Mouse (Mus musculus): ENCODE data around the gene Nfib.

Gene Nfib

GRCm38 (mm10) chr4:82455617-82456322 lies 249.8 kb downstream of the Nfib start:
- no peak for DNase-seq

- no peak for DNase-seq
Observed at GRCm38 (mm10) chr4:82454989-82455388, 250.6 kb downstream of the Nfib start.

DNA sequence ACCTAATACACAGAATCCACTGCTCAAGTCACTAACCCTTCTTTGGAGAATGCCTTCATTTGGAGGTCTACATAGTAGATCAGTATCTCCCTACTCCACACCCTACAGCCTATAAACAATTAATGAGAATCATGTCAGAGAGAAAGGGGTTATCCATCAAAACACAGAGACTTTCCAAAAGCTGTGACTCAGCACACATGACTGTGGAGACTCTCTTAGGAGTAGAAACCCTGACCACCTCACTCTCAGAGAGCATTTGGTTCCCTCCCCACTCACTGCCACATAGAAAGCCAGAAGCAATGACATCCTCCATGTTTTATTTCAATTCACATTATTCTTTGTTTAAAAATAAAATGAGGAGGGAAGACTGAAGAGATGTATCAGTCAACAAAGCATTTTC lies 252.2 kb downstream of the Nfib start:
- no peak for DNase-seq

DNA sequence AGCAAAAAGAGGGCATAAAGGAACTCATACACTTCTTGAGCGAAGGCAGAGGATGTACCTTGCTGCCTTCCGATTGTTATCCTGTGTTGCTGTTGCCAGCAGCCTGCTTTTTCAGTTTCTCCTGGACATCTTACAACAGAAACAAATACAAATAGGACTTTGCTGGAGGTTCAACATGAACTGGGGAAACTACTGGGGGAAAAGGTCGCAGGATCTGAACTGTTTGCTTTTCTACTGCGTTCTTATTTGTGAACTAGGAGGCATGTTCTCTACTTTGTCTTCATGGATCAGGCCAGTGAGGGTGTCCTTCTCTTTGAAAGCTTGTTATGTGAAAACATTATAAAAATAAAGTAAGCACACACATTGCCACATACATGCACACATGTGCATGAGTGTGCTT lies 252.6 kb downstream of the Nfib start:
- DNase-seq: no peak

DNA sequence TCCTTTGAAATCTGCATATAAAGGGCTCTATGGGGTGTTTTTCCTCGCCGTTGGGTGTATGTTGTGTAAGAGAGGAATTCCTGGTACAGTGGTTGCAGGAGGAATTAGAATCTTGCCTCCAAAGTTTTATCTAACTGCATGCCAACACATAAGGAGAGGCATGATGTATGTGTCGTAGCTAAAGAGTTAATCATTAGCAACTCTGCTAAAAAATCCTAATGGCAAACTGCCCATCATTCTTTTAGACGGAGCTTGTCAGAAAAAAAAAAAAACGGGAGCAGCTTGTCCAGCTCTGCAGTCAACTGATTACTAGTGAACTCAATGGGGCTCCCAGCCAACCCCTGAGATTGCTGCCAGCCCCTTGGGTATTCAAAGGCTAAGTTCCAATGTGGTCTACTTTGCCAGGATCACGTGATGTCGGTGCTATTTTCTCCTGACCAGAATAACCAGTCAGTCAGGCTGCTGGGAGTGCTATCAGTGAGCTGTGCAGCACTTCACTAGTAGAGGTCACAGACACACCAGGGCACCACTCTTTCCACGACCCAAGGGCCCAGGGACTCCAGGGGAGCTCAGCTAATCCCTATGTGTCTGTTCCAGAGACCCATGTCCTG lies 258.4 kb downstream of the Nfib start:
- peak in 1 of 2 experiments; percentile 4 for DNase-seq

DNA sequence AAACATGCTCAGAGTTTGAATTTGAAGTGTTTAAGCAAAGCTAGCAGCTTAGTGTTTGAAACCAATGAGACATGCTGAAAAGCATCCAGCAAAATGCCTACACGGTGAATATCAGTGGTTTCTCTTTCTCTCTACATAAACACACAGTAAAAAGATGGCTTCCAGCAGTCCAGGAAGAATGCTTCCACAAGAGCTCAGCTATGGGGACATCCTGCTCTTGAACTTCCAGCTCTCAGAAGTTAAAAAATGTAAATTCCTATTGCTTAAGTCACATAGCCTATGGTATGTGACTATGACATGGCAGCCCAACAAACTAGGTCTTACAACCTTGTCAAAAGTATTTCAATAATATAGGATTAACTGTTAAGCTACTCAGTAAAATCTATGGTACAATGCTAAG lies 261.5 kb downstream of the Nfib start:
- no peak for DNase-seq

- DNase-seq: no peak
Observed at GRCm38 (mm10) chr4:82443441-82443840, 262.1 kb downstream of the Nfib start.

GRCm38 (mm10) chr4:82443003-82443402 lies 262.5 kb downstream of the Nfib start:
- DNase-seq: no peak

- no peak for DNase-seq
Observed at GRCm38 (mm10) chr4:82440606-82441005, 264.9 kb downstream of the Nfib start.

DNA sequence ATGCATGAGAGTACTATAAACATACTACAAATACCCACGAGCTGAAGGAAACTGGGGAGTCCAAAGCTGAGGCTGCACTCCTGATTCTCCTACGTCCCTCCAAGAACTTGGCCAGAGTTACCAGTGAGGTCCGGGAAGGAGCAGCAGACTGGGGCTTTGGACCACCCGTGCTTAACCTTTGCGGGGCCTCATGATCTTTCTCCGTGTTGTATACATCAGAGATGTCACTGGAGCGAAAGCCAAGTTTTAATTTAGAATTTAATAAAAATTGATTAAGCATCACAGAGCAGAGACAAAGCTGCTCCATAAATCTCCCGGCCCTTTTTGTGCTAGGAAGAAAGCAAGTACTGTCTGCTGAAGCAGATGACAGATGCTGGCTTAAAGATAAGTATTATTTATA lies 265.7 kb downstream of the Nfib start:
- DNase-seq: no peak

DNA sequence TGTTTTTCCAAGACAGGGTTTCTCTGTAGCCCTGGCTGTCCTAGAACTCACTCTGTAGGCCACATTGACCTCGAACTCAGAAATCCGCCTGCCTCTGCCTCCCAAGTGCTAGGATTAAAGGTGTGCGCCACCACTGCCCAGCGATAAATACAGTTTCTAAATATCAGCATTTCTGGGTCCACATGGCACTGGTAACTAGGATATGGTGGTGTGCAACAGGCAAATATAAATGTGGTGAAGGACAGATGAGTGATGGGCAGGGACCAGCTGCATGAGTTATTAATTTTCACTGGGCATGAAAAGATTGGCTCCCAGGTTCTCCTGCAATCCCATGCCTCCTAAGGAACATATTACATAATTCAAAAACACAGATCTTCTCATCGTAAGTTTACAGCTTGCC lies 266.9 kb downstream of the Nfib start:
- DNase-seq: no peak

GRCm38 (mm10) chr4:82437533-82438318 lies 267.8 kb downstream of the Nfib start:
- no peak for DNase-seq

DNA sequence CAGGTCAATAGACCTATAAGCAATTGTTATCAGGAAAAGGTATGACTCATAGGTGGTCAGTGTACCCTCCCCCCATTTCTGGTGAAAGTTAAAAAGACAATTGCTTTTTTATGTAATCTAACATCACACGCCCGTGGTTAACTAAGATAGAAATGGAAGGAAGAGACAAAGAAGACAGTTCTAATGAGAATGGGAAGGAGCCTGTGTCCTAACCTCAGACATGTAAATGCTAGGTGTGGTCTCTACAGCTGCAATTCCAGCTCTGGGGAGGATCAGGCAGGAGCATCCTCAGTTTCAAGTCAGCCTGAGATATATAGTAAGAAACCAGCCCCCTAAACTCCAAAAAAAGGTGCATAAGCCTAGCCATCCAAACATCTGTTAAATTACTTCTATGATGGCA lies 268.9 kb downstream of the Nfib start:
- no peak for DNase-seq

DNA sequence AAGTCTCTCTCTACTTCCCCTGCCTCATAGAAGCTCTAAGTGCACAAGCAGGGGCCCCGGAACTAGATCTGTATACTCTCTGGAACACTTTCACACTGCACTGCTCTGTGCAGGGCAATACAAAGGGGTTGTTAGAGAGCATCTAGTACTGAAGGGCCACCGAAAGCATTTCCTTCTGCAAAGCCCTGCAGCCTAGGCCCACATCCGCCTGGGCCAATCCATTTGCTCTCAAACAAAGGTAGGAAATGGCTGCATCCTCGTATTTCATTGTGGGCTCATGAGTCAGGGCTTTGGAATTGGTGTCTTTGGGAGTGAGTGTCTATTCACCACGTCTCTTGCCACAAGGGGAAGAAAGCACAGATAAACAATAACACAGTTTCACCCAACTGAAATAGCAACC lies 269.8 kb downstream of the Nfib start:
- no peak for DNase-seq

DNA sequence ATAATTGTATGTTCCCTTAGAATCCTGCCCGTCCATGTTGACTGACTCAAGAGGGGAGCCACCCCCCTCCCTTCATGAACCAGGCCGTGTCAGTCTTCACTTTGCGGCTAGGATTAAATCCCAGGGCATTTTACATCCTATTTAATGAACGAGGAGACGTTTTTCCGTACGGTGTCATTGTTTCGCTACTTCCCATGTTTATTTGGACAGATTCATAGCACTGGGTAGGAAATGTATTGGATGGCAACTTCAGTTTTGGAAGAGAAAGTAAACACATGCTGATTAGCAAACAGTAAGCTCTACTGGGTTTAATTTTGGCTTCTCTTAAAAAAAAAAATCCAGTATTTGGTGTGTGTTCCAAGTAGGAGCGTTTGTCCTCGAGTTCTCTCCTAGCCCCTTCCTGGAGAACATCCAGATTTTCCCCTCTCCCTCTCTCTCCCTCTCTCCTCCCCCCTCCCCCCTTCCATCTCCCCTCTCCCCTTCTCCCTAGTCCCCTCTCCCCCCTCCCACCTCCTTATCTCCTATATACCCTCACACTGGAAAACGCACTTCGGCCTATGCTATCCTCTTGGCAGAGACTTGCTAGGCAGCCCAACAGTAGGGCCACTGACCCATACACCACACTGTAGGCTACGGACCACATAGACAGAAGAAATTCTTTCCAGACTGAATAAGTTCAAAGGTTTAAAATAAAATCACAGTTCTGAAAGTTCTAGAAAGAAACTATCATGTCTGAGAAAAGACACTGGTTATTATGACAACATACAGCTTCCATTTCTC lies 271.4 kb downstream of the Nfib start:
- DNase-seq: no peak

DNA sequence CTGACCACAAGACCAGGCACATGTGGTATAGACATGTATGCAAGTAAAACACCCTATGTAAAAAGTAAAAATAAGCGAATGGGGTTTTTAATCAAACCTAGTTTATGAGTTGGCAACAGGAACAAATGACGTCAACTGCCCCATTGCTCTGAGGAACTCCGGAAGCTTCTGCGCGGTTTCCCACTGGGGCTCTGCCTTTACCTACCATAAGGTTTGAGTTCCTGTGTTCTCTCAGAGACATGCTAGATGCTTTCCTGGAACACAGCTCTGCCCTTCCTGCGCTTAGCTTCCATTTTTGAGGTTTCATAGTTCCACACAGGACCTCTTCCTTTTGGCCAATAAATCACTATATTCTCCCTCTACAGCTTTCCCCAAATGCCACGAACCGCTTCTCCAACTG lies 273.7 kb downstream of the Nfib start:
- DNase-seq: no peak

DNA sequence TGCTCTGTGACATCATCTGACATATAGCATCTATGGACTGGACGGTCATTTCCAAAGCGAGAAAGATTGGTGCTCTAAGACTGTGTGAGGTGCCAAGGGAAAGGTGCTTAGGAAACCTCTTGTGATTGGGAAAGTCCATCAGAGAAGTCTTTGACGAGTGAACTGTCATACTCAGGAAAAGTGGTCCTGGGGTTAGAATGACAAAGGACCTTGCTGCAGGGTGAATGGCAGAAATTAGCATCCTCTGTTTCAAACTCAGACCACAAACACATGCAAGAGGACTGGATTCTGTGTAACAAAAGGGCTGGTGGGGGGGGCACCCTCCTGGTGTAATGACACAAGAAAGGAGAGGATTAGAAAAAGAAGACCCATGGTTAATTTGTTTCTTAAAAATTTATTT lies 274.7 kb downstream of the Nfib start:
- no peak for DNase-seq

DNA sequence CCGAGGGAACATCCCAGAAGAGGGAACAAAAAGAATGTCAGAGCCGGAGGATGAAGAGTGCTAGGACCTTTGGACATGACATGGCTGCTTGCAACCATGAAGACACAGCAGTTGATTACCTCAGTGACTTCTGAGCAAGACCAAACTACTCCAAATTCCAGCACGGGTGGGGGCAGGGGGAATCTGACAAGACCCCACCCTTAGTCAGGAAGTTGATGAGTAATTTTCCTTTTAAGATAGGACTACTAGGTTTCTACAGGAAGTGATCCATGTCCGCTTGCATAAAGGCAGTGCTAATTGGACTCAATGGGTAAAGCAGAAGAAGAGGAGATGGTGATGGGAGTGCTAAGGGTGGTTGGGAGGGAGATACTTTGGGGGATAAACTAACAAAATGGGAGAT lies 279.3 kb downstream of the Nfib start:
- no peak for DNase-seq

- DNase-seq: no peak
Observed at GRCm38 (mm10) chr4:82418241-82418640, 287.3 kb downstream of the Nfib start.

GRCm38 (mm10) chr4:82415817-82416216 lies 289.7 kb downstream of the Nfib start:
- no peak for DNase-seq

DNA sequence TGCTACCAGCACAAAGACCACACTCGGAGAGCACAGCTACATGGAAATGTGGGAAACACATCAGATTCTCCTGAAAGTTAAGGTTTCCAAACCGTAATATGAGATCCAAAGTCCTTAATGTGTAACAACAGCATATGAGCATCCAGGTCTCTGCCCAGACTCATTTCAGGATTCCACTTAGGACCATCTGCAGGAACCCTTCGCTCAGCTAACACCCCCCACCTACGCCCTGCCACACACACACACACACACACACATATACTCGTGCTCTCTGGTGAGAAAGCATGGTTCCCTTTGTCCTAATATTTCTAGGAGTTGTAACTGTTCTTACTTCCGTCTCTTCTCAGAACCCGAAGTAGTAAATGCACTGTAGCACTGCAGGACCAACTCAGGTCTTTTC lies 292.9 kb downstream of the Nfib start:
- DNase-seq: no peak

DNA sequence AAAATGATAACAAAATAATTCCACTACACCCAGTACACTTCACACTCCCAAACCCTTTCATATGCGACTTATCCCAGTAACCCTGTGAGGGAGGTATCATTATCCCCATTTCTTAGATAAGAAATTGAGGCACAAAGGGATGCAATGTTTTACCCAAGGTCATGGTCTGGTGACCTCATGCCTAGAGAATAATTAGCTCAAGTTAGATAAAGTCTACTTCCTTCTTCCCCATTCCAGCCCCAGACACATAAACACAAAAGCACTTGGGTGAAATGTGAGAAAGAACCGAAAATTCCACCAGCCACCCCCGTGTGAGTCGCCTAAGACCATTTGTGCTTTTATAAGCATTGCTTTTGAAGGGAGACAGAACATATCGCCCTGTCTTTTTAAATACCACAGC lies 293.6 kb downstream of the Nfib start:
- no peak for DNase-seq
